Mouse (Mus musculus): ENCODE data around the gene Mnx1. TPM values are rescaled to one million over a fixed set of nuclear protein-coding genes. Genes with fewer than 3 reads are reported as not detected.

Mnx1 gene
- not detected in 2 replicates for polyA plus RNA-seq (2015; fragmentation: Nextera tagmentation; extraction: Ambion mirVana)

- peak within 1 kb of the TSS; percentile 68 for H3K4me2 ChIP-seq (ENCODE audit: low read length)
- peaks cover 16% of the 10 kb centered on the region for H3K4me1 ChIP-seq (replicated peaks; ENCODE audit: insufficient read depth, low read length)
- H3K4me3 ChIP-seq (replicated peaks; ENCODE audit: low read depth, low read length) = peak within 1 kb of the TSS; percentile 39
- no peak for TF ChIP-seq CTCF (IDR thresholded peaks at IDR 0.05; ENCODE audit: low read depth)
- H3K9me3 ChIP-seq (replicated peaks; ENCODE audit: low read length) = no peaks in the 10 kb centered on the region
- no peaks in the 10 kb centered on the region for H3K36me3 ChIP-seq (ENCODE audit: insufficient read depth, low read length)
- ATAC-seq (replicated peaks; ENCODE audit: low FRiP score, low read depth) = peak; percentile 59
- 0 out of 2 replicates have a peak within 1 kb of the TSS, but pooled peaks have one; percentile 27 for H3K9ac ChIP-seq (ENCODE audit: low read depth, low read length)
- under 1% methylated on average over 64 of the region's 65 CpGs for WGBS
- no peak for DNase-seq (ENCODE audit: low spot score)
- H3K27ac ChIP-seq = no peak within 1 kb of the TSS
- H3K27me3 ChIP-seq (ENCODE audit: insufficient read depth, low read length) = peaks cover 94% of the 10 kb centered on the region
Observed at GRCm38 (mm10) chr5:29478208-29479197, at the start of gene Mnx1. Mnx1 (minus strand) TSS chr5:29478470.

GRCm38 (mm10) chr5:29516432-29516831, 38.2 kb upstream of the Mnx1 start:
- no peaks in the 10 kb centered on the region for H3K9me3 ChIP-seq (replicated peaks; ENCODE audit: low read length)
- no peaks in the 10 kb centered on the region for H3K36me3 ChIP-seq (ENCODE audit: insufficient read depth, low read length)
- DNase-seq (ENCODE audit: low spot score) = no peak
- H3K9ac ChIP-seq (ENCODE audit: low read depth, low read length) = no peak overlapping the region
- no peak for ATAC-seq (replicated peaks; ENCODE audit: low FRiP score, low read depth)
- no peaks in the 10 kb centered on the region for H3K27me3 ChIP-seq (ENCODE audit: insufficient read depth, low read length)
- no peak overlapping the region for H3K27ac ChIP-seq
- no peak overlapping the region for H3K4me2 ChIP-seq (ENCODE audit: low read length)
- TF ChIP-seq CTCF (IDR thresholded peaks at IDR 0.05; ENCODE audit: low read depth) = no peak
- H3K4me1 ChIP-seq (replicated peaks; ENCODE audit: insufficient read depth, low read length) = no peaks in the 10 kb centered on the region
- WGBS = 95% methylated on average over 5 of the region's 5 CpGs
- H3K4me3 ChIP-seq (replicated peaks; ENCODE audit: low read depth, low read length) = no peak overlapping the region

GRCm38 (mm10) chr5:29515888-29516287, 37.6 kb upstream of the Mnx1 start:
- Histone ChIP-seq H3K9ac (ENCODE audit: low read depth, low read length) (no peak overlapping the region), H3K9me3 (replicated peaks; ENCODE audit: low read length) (no peaks in the 10 kb centered on the region), H3K4me3 (replicated peaks; ENCODE audit: low read depth, low read length) (no peak overlapping the region), H3K4me2 (ENCODE audit: low read length) (no peak overlapping the region), H3K36me3 (ENCODE audit: insufficient read depth, low read length) (no peaks in the 10 kb centered on the region), H3K4me1 (replicated peaks; ENCODE audit: insufficient read depth, low read length) (no peaks in the 10 kb centered on the region), H3K27ac (no peak overlapping the region), H3K27me3 (ENCODE audit: insufficient read depth, low read length) (no peaks in the 10 kb centered on the region)
- no peak for ATAC-seq (replicated peaks; ENCODE audit: low FRiP score, low read depth)
- 75% methylated on average over 3 of the region's 3 CpGs for WGBS
- DNase-seq (ENCODE audit: low spot score) = no peak
- no peak for TF ChIP-seq CTCF (IDR thresholded peaks at IDR 0.05; ENCODE audit: low read depth)

- Histone ChIP-seq H3K9ac (ENCODE audit: low read depth, low read length) (no peak overlapping the region), H3K4me3 (replicated peaks; ENCODE audit: low read depth, low read length) (no peak overlapping the region), H3K27ac (no peak overlapping the region), H3K9me3 (replicated peaks; ENCODE audit: low read length) (no peaks in the 10 kb centered on the region), H3K4me1 (replicated peaks; ENCODE audit: insufficient read depth, low read length) (no peaks in the 10 kb centered on the region), H3K27me3 (ENCODE audit: insufficient read depth, low read length) (no peaks in the 10 kb centered on the region), H3K4me2 (ENCODE audit: low read length) (no peak overlapping the region), H3K36me3 (ENCODE audit: insufficient read depth, low read length) (no peaks in the 10 kb centered on the region)
- TF ChIP-seq CTCF (IDR thresholded peaks at IDR 0.05; ENCODE audit: low read depth) = no peak
- no peak for DNase-seq (ENCODE audit: low spot score)
- WGBS = 59% methylated on average over 3 of the region's 3 CpGs
- ATAC-seq (replicated peaks; ENCODE audit: low FRiP score, low read depth) = no peak
Observed at GRCm38 (mm10) chr5:29507013-29507412, 28.7 kb upstream of the Mnx1 start.

DNA sequence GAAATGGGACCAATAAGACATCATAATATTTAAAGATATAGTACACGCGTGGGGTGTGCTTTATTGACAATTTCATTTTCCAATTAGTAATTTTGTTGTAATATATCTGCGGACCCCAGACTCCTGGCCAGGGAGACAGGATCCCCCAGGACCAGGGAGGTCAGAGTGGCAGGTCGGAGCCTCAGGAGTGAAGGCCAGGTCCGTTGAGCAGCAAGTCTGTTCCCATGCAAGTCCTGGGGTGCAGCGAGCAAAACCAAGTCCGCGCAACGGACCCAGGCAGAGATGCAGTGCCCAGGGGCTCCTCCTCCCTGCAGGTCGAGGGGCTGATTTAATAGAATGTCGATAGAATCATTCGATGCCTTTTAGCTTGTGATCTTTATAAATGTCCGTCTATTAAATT, 9.1 kb upstream of the Mnx1 start:
- no peaks in the 10 kb centered on the region for H3K36me3 ChIP-seq (ENCODE audit: insufficient read depth, low read length)
- TF ChIP-seq CTCF (IDR thresholded peaks at IDR 0.05; ENCODE audit: low read depth) = no peak
- no peaks in the 10 kb centered on the region for H3K9me3 ChIP-seq (replicated peaks; ENCODE audit: low read length)
- no peak for DNase-seq (ENCODE audit: low spot score)
- H3K4me3 ChIP-seq (replicated peaks; ENCODE audit: low read depth, low read length) = no peak overlapping the region
- H3K27me3 ChIP-seq (ENCODE audit: insufficient read depth, low read length) = peaks cover 67% of the 10 kb centered on the region
- H3K27ac ChIP-seq = no peak overlapping the region
- no peak for ATAC-seq (replicated peaks; ENCODE audit: low FRiP score, low read depth)
- H3K4me2 ChIP-seq (ENCODE audit: low read length) = no peak overlapping the region
- WGBS = 14% methylated on average over 13 of the region's 13 CpGs
- H3K4me1 ChIP-seq (replicated peaks; ENCODE audit: insufficient read depth, low read length) = no peaks in the 10 kb centered on the region
- no peak overlapping the region for H3K9ac ChIP-seq (ENCODE audit: low read depth, low read length)

DNA sequence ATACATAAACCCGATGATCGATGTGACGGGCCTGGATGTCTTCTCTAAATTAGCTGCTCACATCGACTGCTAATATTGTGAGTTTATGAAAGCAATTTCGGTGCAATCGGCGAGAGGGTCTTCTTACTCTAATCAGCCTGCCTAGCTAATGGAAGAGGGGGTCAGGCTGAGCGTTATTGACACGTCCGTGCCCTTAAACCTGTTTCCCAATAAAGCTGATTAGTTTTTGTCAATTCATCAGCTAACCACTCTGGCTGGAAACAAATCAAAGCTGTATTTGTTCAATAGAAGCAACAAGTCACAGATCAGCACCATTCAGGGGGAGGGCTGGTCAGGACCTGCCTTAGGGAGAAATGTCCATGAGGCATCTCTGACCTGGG, 7.7 kb upstream of the Mnx1 start:
- Histone ChIP-seq H3K27me3 (ENCODE audit: insufficient read depth, low read length) (peaks cover 81% of the 10 kb centered on the region), H3K27ac (no peak overlapping the region), H3K36me3 (ENCODE audit: insufficient read depth, low read length) (no peaks in the 10 kb centered on the region), H3K4me2 (ENCODE audit: low read length) (no peak overlapping the region), H3K9me3 (replicated peaks; ENCODE audit: low read length) (no peaks in the 10 kb centered on the region), H3K4me3 (replicated peaks; ENCODE audit: low read depth, low read length) (no peak overlapping the region), H3K9ac (ENCODE audit: low read depth, low read length) (no peak overlapping the region), H3K4me1 (replicated peaks; ENCODE audit: insufficient read depth, low read length) (no peaks in the 10 kb centered on the region)
- no peak for TF ChIP-seq CTCF (IDR thresholded peaks at IDR 0.05; ENCODE audit: low read depth)
- ATAC-seq (replicated peaks; ENCODE audit: low FRiP score, low read depth) = no peak
- DNase-seq (ENCODE audit: low spot score) = no peak
- 1% methylated on average over 10 of the region's 10 CpGs for WGBS
